Mouse (Mus musculus) gastrocnemius, adult 8-10 months (tissue): ENCODE measurements around the gene Arfgef2. TPM values are rescaled to one million over a fixed set of nuclear protein-coding genes. Genes with fewer than 3 reads are reported as not detected.

Source experiments
- DNase-seq, 2 experiments: peaks; one replicate each; pipeline ENCODE4 v3.0.0; 2022; ENCODE audit warnings: low spot score in 2 of 2
- total RNA-seq, 4 experiments: library from RNA; stranded (reverse); gene quantifications; 2 replicates each; pipeline ENCODE4 v1.2.4; 2022

Gene Arfgef2
- total RNA-seq, 4 experiments from 2014 or later: 24.6 to 34.7 (median 25.8) TPM

- DNase-seq: no peak
Measured at GRCm38 (mm10) chr2:166806173-166806705, 851 bp downstream of the Arfgef2 start.

- no peak for DNase-seq
Measured at GRCm38 (mm10) chr2:166806813-166807212, 1.4 kb downstream of the Arfgef2 start.

- no peak for DNase-seq
Measured at GRCm38 (mm10) chr2:166809499-166809898, 4.1 kb downstream of the Arfgef2 start.

- DNase-seq: no peak
Measured at GRCm38 (mm10) chr2:166810821-166811220, 5.4 kb downstream of the Arfgef2 start.

- DNase-seq: no peak
Measured at GRCm38 (mm10) chr2:166818463-166819143, 13.2 kb downstream of the Arfgef2 start.

- no peak for DNase-seq
Measured at GRCm38 (mm10) chr2:166819849-166820248, 14.5 kb downstream of the Arfgef2 start.

GRCm38 (mm10) chr2:166820844-166821243 is 15.5 kb downstream of the Arfgef2 start:
- no peak for DNase-seq

GRCm38 (mm10) chr2:166821406-166821805 is 16.0 kb downstream of the Arfgef2 start:
- no peak for DNase-seq

- no peak for DNase-seq
Measured at GRCm38 (mm10) chr2:166822119-166822826, 16.9 kb downstream of the Arfgef2 start.

- no peak for DNase-seq
Measured at GRCm38 (mm10) chr2:166822901-166823300, 17.5 kb downstream of the Arfgef2 start.

GRCm38 (mm10) chr2:166824386-166824785 is 19.0 kb downstream of the Arfgef2 start:
- no peak for DNase-seq

GRCm38 (mm10) chr2:166824998-166825397 is 19.6 kb downstream of the Arfgef2 start:
- DNase-seq: no peak

- DNase-seq: no peak
Measured at GRCm38 (mm10) chr2:166826491-166827224, 21.3 kb downstream of the Arfgef2 start.

GRCm38 (mm10) chr2:166828306-166828705 is 22.9 kb downstream of the Arfgef2 start:
- no peak for DNase-seq

GRCm38 (mm10) chr2:166830350-166830749 is 25.0 kb downstream of the Arfgef2 start:
- DNase-seq: no peak

GRCm38 (mm10) chr2:166834091-166834490 is 28.7 kb downstream of the Arfgef2 start:
- no peak for DNase-seq

GRCm38 (mm10) chr2:166834796-166835195 is 29.4 kb downstream of the Arfgef2 start:
- DNase-seq: no peak

- DNase-seq: no peak
Measured at GRCm38 (mm10) chr2:166835581-166835980, 30.2 kb downstream of the Arfgef2 start.

- DNase-seq: no peak
Measured at GRCm38 (mm10) chr2:166841813-166842212, 36.4 kb downstream of the Arfgef2 start.

- no peak for DNase-seq
Measured at GRCm38 (mm10) chr2:166850691-166851090, 45.3 kb downstream of the Arfgef2 start.

GRCm38 (mm10) chr2:166852270-166852669 is 46.9 kb downstream of the Arfgef2 start:
- no peak for DNase-seq

GRCm38 (mm10) chr2:166855771-166856170 is 50.4 kb downstream of the Arfgef2 start:
- no peak for DNase-seq
